Mouse (Mus musculus) sigmoid colon, adult 10 weeks (tissue): ENCODE measurements around the gene Cntnap2. TPM values are rescaled to one million over a fixed set of nuclear protein-coding genes. Genes with fewer than 3 reads are reported as not detected.

ENCODE experiments used
- polyA plus RNA-seq: library from polyadenylated mRNA; stranded (reverse); fragments of 350-450 nt; fragmentation: Illumina TruSeq; extraction: RNeasy Lipid Tissue Mini Kit (QIAGEN cat#74804); gene quantifications from one replicate; pipeline ENCODE4 v1.2.3, GENCODE M21; 2014; ENCODE audit warnings: low read depth, low replicate concordance

Cntnap2 gene
- polyA plus RNA-seq, result 0.91 TPM

DNA sequence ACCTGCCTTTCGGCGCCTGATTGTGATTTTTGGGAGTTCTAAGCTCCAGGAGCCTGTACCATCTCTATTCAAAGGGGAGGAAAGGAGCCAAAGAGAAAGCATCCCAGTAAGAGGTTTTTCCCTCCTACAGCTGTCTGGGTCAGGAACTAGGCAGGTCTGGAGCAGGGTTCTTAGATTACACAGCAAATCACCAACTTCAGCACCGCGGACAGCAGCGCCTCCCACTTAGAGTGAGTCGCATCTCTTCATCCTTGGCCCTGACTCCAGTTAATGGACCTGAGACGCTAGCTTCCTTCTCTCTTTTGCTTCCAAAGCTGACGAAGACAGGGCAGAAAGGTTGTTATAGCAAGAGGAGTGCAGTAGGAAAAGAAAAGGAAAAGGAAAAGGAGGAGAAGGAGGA, at the start of gene Cntnap2:
TSS of gene Cntnap2 (plus strand) at position 267 of the 400 bp plus-strand sequence.

